Comparison of ENCODE assay signal across 7 mouse cellular contexts in the genomic region with DNA sequence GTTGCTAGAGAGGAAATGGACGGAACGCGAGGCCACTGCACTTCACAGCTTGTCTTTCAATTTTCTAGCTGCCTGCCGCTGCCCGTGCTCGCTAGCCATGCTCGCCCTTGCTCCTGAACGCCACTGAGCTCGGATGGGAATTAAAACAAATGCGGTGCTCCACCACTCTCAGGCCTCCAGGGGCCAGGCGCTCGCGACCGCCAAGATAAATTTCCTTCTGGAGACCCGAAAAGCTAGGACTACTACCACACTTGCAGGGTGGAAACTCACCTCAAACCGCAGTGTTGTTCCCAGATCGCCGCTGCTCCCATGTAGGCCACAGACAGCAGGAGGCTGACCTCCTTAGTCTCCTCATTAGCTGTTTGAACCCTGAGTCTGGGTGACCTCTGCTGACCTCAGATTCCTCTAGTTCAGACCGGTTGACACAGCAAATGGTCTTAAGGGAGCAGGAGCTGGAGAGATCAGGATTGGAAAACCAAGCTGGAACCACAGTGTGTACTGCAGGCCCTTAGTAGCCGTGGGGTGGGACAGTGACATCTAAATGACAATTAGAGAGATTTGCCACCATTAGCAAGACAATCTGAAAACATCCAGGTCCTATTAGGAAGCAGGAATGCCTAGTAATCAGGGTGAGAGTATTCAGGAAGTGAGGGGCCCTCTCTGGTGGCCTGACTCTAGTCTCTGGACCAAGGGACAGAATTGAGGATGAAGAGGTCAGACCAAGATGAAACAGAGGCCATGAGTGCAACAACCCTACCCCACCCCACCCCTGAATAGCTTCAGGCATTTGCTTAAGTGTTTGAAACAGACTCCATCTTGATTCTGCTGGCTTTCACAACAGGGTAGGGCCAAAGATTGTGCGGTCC.
DNase-seq lines count a peak whose midpoint lies in the region; ATAC-seq and TF ChIP-seq lines count a peak whose summit lies in the region.

No protein-coding gene starts in this region.

- no peak for TF ChIP-seq POLR2A in thymus, adult 2 months (IDR thresholded peaks at IDR 0.05; ENCODE audit: control insufficient read depth, extremely low read depth, insufficient read depth, low read length, poor library complexity)

- no peak for ATAC-seq in lung, embryonic 16.5 days (ENCODE audit: low read depth)
- no peak for ATAC-seq in forebrain, embryonic 11.5 days (replicated peaks; ENCODE audit: low FRiP score)
- ATAC-seq in limb, embryonic 15.5 days (ENCODE audit: insufficient number of reproducible peaks, low FRiP score, low TSS enrichment, low read depth), result no peak
- ATAC-seq in erythroid progenitor cell, adult 5-6 weeks (replicated peaks; ENCODE audit: low FRiP score, poor library complexity, severe bottlenecking), result no peak

- H3K27ac ChIP-seq in lung, embryonic 16.5 days (ENCODE audit: low read length), result no peak overlapping the region
- no peak overlapping the region for H3K27ac ChIP-seq in forebrain, embryonic 11.5 days (ENCODE audit: low read depth, low read length)
- no peak overlapping the region for H3K27ac ChIP-seq in limb, embryonic 15.5 days
- no peak overlapping the region for H3K27ac ChIP-seq in thymus, adult 2 months (ENCODE audit: control insufficient read depth, insufficient read depth, low read length)

- no peaks in the 10 kb centered on the region for H3K36me3 ChIP-seq in lung, embryonic 16.5 days (ENCODE audit: control insufficient read depth, insufficient read depth, low read length)
- H3K36me3 ChIP-seq in forebrain, embryonic 11.5 days (ENCODE audit: control insufficient read depth, insufficient read depth, low read length), result no peaks in the 10 kb centered on the region
- no peaks in the 10 kb centered on the region for H3K36me3 ChIP-seq in limb, embryonic 15.5 days
- H3K36me3 ChIP-seq in thymus, adult 2 months (ENCODE audit: control insufficient read depth, insufficient read depth, low read length), result no peaks in the 10 kb centered on the region

- H3K4me1 ChIP-seq in lung, embryonic 16.5 days (replicated peaks; ENCODE audit: control insufficient read depth, insufficient read depth, low read length), result 0 out of 2 replicates have a peak, but pooled peaks cover 3% of the 10 kb centered on the region
- peaks cover 5% of the 10 kb centered on the region; the same call in 1 of the 2 replicates for H3K4me1 ChIP-seq in forebrain, embryonic 11.5 days (replicated peaks; ENCODE audit: control insufficient read depth, insufficient read depth, low read length)
- H3K4me1 ChIP-seq in limb, embryonic 15.5 days, result peaks cover 12% of the 10 kb centered on the region
- peaks cover 5% of the 10 kb centered on the region for H3K4me1 ChIP-seq in thymus, adult 2 months (replicated peaks; ENCODE audit: control insufficient read depth, insufficient read depth, low read length)

- H3K4me2 ChIP-seq in lung, embryonic 16.5 days (ENCODE audit: low read depth, low read length), result peak overlapping the region; percentile 20
- peak overlapping the region; percentile 24; the same call in 1 of the 2 replicates for H3K4me2 ChIP-seq in forebrain, embryonic 11.5 days (ENCODE audit: low read depth, low read length, severe bottlenecking)
- H3K4me2 ChIP-seq in limb, embryonic 15.5 days, result 0 out of 2 replicates have a peak overlapping the region, but pooled peaks have one; percentile 8

- H3K9me3 ChIP-seq in lung, embryonic 16.5 days (ENCODE audit: control insufficient read depth, low read length), result no peaks in the 10 kb centered on the region
- no peaks in the 10 kb centered on the region for H3K9me3 ChIP-seq in forebrain, embryonic 11.5 days (ENCODE audit: control insufficient read depth, low read length)
- no peaks in the 10 kb centered on the region for H3K9me3 ChIP-seq in limb, embryonic 15.5 days

- DNase-seq in lung, postnatal 4 days, result no peak
- no peak for DNase-seq in forebrain, embryonic 11.5 days (ENCODE audit: low spot score)
- DNase-seq in thymus, adult 2 months, result no peak
- DNase-seq in testis, postnatal 10 days (ENCODE audit: low spot score), result no peak

- peak overlapping the region; percentile 3; the same call in 1 of the 2 replicates for H3K4me3 ChIP-seq in lung, embryonic 16.5 days (ENCODE audit: low read length)
- no peak overlapping the region for H3K4me3 ChIP-seq in forebrain, embryonic 11.5 days (ENCODE audit: low read depth, low read length)
- 0 out of 2 replicates have a peak overlapping the region, but pooled peaks have one; percentile 1 for H3K4me3 ChIP-seq in limb, embryonic 15.5 days
- H3K4me3 ChIP-seq in thymus, adult 2 months (ENCODE audit: control insufficient read depth, insufficient read depth, low read length), result no peak overlapping the region

- WGBS in lung, embryonic 16.5 days, result 13% methylated on average over 21 of the region's 21 CpGs
- 5% methylated on average over 21 of the region's 21 CpGs for WGBS in forebrain, embryonic 11.5 days
- WGBS in limb, embryonic 15.5 days, result 12% methylated on average over 21 of the region's 21 CpGs
- WGBS in thymus, adult 2 months, result 85% methylated on average over 21 of the region's 21 CpGs

- no peak overlapping the region for H3K9ac ChIP-seq in lung, embryonic 16.5 days (ENCODE audit: low read length)
- no peak overlapping the region for H3K9ac ChIP-seq in forebrain, embryonic 11.5 days (ENCODE audit: low read length)
- no peak overlapping the region for H3K9ac ChIP-seq in limb, embryonic 15.5 days

- peaks cover 13% of the 10 kb centered on the region; the same call in 1 of the 2 replicates for H3K27me3 ChIP-seq in lung, embryonic 16.5 days (ENCODE audit: control insufficient read depth, insufficient read depth, low read depth, low read length)
- H3K27me3 ChIP-seq in forebrain, embryonic 11.5 days (ENCODE audit: control insufficient read depth, insufficient read depth, low read length), result peaks cover 85% of the 10 kb centered on the region
- H3K27me3 ChIP-seq in limb, embryonic 15.5 days, result peaks cover 88% of the 10 kb centered on the region
- no peaks in the 10 kb centered on the region for H3K27me3 ChIP-seq in thymus, adult 2 months (ENCODE audit: control insufficient read depth, insufficient read depth, low read length)

- TF ChIP-seq CTCF in thymus, adult 2 months (IDR thresholded peaks at IDR 0.05; ENCODE audit: borderline replicate concordance, control insufficient read depth, extremely low read depth, insufficient read depth, low read length, poor library complexity), result no peak

Comparison
In these comparisons a context has a peak if more than half of its experiments do, and no peak if none do; other contexts are left out.
1. H3K4me3 ChIP-seq: peak in lung, embryonic 16.5 days (single experiment) and limb, embryonic 15.5 days (single experiment); none in forebrain, embryonic 11.5 days (single experiment) and thymus, adult 2 months (single experiment).
2. Peak in every context shown above with its lines, with median percentiles within 50 percentile points of each other: H3K4me2 ChIP-seq.